9 mouse cellular contexts compared by ENCODE assay signal in the genomic region with DNA sequence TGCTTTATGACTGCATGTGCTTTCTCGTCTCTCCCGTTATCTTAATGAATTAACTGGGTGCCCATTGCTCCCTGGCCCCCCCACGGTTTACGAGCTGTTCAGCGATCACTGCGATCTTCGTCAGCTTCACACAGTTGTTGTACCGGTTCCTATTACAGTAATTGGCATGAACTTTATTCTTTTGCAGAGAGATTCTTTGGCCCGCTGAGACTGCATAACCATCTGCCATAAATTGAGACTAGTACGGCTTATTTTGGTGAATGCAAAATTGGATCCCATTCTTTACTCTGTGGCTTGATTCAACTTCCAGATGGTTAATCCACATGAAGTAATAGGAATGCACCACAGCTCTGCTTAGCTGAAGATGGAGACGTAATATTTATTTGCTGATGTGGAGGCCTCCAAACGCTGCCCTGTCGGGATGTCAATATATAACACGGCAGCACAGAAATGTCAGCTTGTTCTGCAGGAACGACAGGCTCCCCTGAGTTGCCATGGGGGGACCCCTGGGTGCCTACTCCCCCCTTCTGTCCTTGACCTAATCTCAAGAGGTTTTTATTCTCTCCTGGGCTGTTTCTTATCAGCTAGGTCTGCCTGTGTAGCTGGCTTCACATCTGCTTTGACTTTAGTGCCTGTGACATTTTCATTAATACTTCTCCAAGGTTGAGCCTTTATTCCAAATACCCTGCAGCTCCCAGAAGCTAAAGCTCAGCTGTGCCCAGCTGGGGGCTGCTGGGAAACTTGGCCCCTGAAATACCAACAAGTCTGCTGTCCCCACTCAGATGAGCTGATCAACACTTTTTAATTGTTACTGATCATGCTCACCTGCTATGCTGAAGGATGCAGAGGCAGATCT. TPM values are rescaled to one million over a fixed set of nuclear protein-coding genes. Genes with fewer than 3 reads are reported as not detected.
A peak's percentile ranks its signal among the peaks of the same experiment; 100 is the strongest.
DNase-seq lines count a peak whose midpoint lies in the region; ATAC-seq and TF ChIP-seq lines count a peak whose summit lies in the region.
"Had no signal": no experiment of that assay in that cellular context is flagged by ENCODE, and none has a peak within 500 bp of the region (broad histone marks: within the 10 kb centered on the region; RNA-seq: fewer than 3 reads in every experiment).

No protein-coding gene starts in this region.

- peaks cover 42% of the 10 kb centered on the region for H3K4me1 ChIP-seq in kidney, embryonic 15.5 days
- H3K4me1 ChIP-seq in forebrain, embryonic 12.5 days = peaks cover 50% of the 10 kb centered on the region
- H3K4me1 ChIP-seq in intestine, postnatal 0 days (replicated peaks; ENCODE audit: control insufficient read depth, insufficient read depth, low read length) = peaks cover 10% of the 10 kb centered on the region
- H3K4me1 ChIP-seq in midbrain, embryonic 16.5 days (ENCODE audit: control insufficient read depth, insufficient read depth, low read length) = peaks cover 28% of the 10 kb centered on the region

- DNase-seq in kidney, postnatal 14 days = no peak
- no peak for DNase-seq in ovary, adult 18-20 months (ENCODE audit: low spot score)
- DNase-seq in frontal cortex, postnatal 25 days (ENCODE audit: low spot score in 2 of 2) = no peak
- no peak for DNase-seq in adrenal gland, postnatal 25 days

- H3K27me3 ChIP-seq in kidney, embryonic 15.5 days = peaks cover 12% of the 10 kb centered on the region
- H3K27me3 ChIP-seq in forebrain, embryonic 12.5 days = peaks cover 16% of the 10 kb centered on the region
- no peaks in the 10 kb centered on the region for H3K27me3 ChIP-seq in intestine, postnatal 0 days (replicated peaks; ENCODE audit: control insufficient read depth, insufficient read depth, low read length)
- H3K27me3 ChIP-seq in midbrain, embryonic 16.5 days (ENCODE audit: control insufficient read depth, insufficient read depth, low read depth, low read length) = no peaks in the 10 kb centered on the region

- no peaks in the 10 kb centered on the region for H3K36me3 ChIP-seq in kidney, embryonic 15.5 days
- peaks cover 2% of the 10 kb centered on the region; the same call in 1 of the 2 replicates for H3K36me3 ChIP-seq in forebrain, embryonic 12.5 days (replicated peaks)
- H3K36me3 ChIP-seq in intestine, postnatal 0 days (ENCODE audit: control insufficient read depth, insufficient read depth) = 0 out of 2 replicates have a peak, but pooled peaks cover 4% of the 10 kb centered on the region
- no peaks in the 10 kb centered on the region; the same call in 1 of the 2 replicates for H3K36me3 ChIP-seq in midbrain, embryonic 16.5 days (ENCODE audit: control insufficient read depth, insufficient read depth, low read length)

- no peak for ATAC-seq in kidney, embryonic 15.5 days (replicated peaks; ENCODE audit: low FRiP score)
- peak; percentile 18; the same call in 1 of the 2 replicates for ATAC-seq in forebrain, embryonic 12.5 days (ENCODE audit: low FRiP score)
- ATAC-seq in intestine, postnatal 0 days = peak; percentile 55
- 0 out of 2 replicates have a peak, but pooled peaks have one; percentile 12 for ATAC-seq in midbrain, embryonic 16.5 days

- no peaks in the 10 kb centered on the region for H3K9me3 ChIP-seq in kidney, embryonic 15.5 days (replicated peaks)
- no peaks in the 10 kb centered on the region for H3K9me3 ChIP-seq in forebrain, embryonic 12.5 days
- no peaks in the 10 kb centered on the region for H3K9me3 ChIP-seq in intestine, postnatal 0 days (ENCODE audit: control insufficient read depth)
- no peaks in the 10 kb centered on the region for H3K9me3 ChIP-seq in midbrain, embryonic 16.5 days (replicated peaks; ENCODE audit: control insufficient read depth, low read length, poor library complexity, severe bottlenecking)

- no peak overlapping the region for H3K9ac ChIP-seq in kidney, embryonic 15.5 days
- H3K9ac ChIP-seq in forebrain, embryonic 12.5 days = peak overlapping the region; percentile 1; the same call in 1 of the 2 replicates
- no peak overlapping the region for H3K9ac ChIP-seq in intestine, postnatal 0 days (ENCODE audit: low read depth, low read length)
- no peak overlapping the region for H3K9ac ChIP-seq in midbrain, embryonic 16.5 days (ENCODE audit: low read depth, low read length)

- peak overlapping the region; percentile 16 for H3K4me3 ChIP-seq in kidney, embryonic 15.5 days (replicated peaks)
- H3K4me3 ChIP-seq in forebrain, embryonic 12.5 days (replicated peaks) = peak overlapping the region; percentile 21
- no peak overlapping the region for H3K4me3 ChIP-seq in intestine, postnatal 0 days (ENCODE audit: low read depth, low read length)
- no peak overlapping the region; the same call in 1 of the 2 replicates for H3K4me3 ChIP-seq in midbrain, embryonic 16.5 days (ENCODE audit: low read depth, low read length)
- H3K4me3 ChIP-seq: erythroblast, embryonic 14.5 days had no signal

- H3K27ac ChIP-seq in kidney, embryonic 15.5 days = no peak overlapping the region
- H3K27ac ChIP-seq in forebrain, embryonic 12.5 days = peak overlapping the region; percentile 43; the same call in 1 of the 2 replicates
- H3K27ac ChIP-seq in intestine, postnatal 0 days (ENCODE audit: low read depth, low read length) = no peak overlapping the region
- peak overlapping the region; percentile 57 for H3K27ac ChIP-seq in midbrain, embryonic 16.5 days (ENCODE audit: low read length)

- H3K4me2 ChIP-seq in kidney, embryonic 15.5 days = peak overlapping the region; percentile 52
- H3K4me2 ChIP-seq in forebrain, embryonic 12.5 days = peak overlapping the region; percentile 50
- H3K4me2 ChIP-seq in intestine, postnatal 0 days (replicated peaks; ENCODE audit: low read depth) = peak overlapping the region; percentile 56
- peak overlapping the region; percentile 45 for H3K4me2 ChIP-seq in midbrain, embryonic 16.5 days (ENCODE audit: low read length)

- 16% methylated on average over 15 of the region's 15 CpGs for WGBS in kidney, embryonic 15.5 days
- WGBS in forebrain, embryonic 12.5 days = 5% methylated on average over 15 of the region's 15 CpGs
- whole genome bisulfite sequencing in intestine, postnatal 0 days = 9% methylated on average over 15 of the region's 15 CpGs
- 3% methylated on average over 15 of the region's 15 CpGs for WGBS in midbrain, embryonic 16.5 days

- TF ChIP-seq CTCF in intestine, postnatal 0 days (IDR thresholded peaks at IDR 0.05; ENCODE audit: low read depth) = no peak

RNA-seq across cellular contexts. Expression of a gene that starts 22.7 kb away (rescaled TPM):
- polyA plus RNA-seq in kidney, embryonic 15.5 days (2015; fragmentation: Nextera tagmentation; extraction: Ambion mirVana) = 6.2 and 7.8 TPM in 2 replicates
- 55.8 and 62.6 TPM in 2 replicates for polyA plus RNA-seq in forebrain, embryonic 12.5 days (2016; fragmentation: Nextera tagmentation; extraction: Ambion mirVana)
- polyA plus RNA-seq in intestine, postnatal 0 days (2015; fragmentation: Nextera tagmentation; extraction: Ambion mirVana) = 2.8 and 3.1 TPM in 2 replicates
- 41.6 and 50.3 TPM in 2 replicates for polyA plus RNA-seq in midbrain, embryonic 16.5 days (2015; fragmentation: Nextera tagmentation; extraction: Ambion mirVana)
- 2.3 and 4.9 TPM in 2 replicates for total RNA-seq in adrenal gland, postnatal 25 days (2021)

Comparison
In these comparisons a context has a peak if more than half of its experiments do, and no peak if none do; other contexts are left out.
1. H3K27ac ChIP-seq: peak in forebrain, embryonic 12.5 days (single experiment) and midbrain, embryonic 16.5 days (single experiment); none in kidney, embryonic 15.5 days (single experiment) and intestine, postnatal 0 days (single experiment).
2. H3K4me3 ChIP-seq: peak in kidney, embryonic 15.5 days (single experiment) and forebrain, embryonic 12.5 days (single experiment); none in intestine, postnatal 0 days (single experiment) and midbrain, embryonic 16.5 days (single experiment).
3. Peak in every context shown above with its lines, with median percentiles within 50 percentile points of each other: H3K4me2 ChIP-seq.